Mouse (Mus musculus): ENCODE measurements around the gene Man2b2. TPM values are rescaled to one million over a fixed set of nuclear protein-coding genes. Genes with fewer than 3 reads are reported as not detected.

Man2b2 gene
- polyA plus RNA-seq, 1 experiment from 2014 or later = 14.2 TPM

Other genes starting within 250 kb of the Man2b2 start
- 57.3 TPM in 2 replicates for gene Tbc1d14, start 237.4 kb downstream of the Man2b2 start, polyA plus RNA-seq (2016; fragmentation: Nextera tagmentation; extraction: Ambion mirVana)
- 37.3 and 38.3 TPM in 2 replicates for gene D5Ertd579e, start 134.6 kb downstream of the Man2b2 start, polyA plus RNA-seq (2016; fragmentation: Nextera tagmentation; extraction: Ambion mirVana)
- gene Bloc1s4, start 82.0 kb downstream of the Man2b2 start, polyA plus RNA-seq (2016; fragmentation: Nextera tagmentation; extraction: Ambion mirVana) = 29.9 and 32.8 TPM in 2 replicates
- 472 and 501 TPM in 2 replicates for gene Mrfap1, start 33.9 kb downstream of the Man2b2 start, polyA plus RNA-seq (2016; fragmentation: Nextera tagmentation; extraction: Ambion mirVana)
- gene Ppp2r2c, start 37.9 kb upstream of the Man2b2 start, polyA plus RNA-seq (2016; fragmentation: Nextera tagmentation; extraction: Ambion mirVana) = 27.1 and 27.8 TPM in 2 replicates
- 8.6 and 8.9 TPM in 2 replicates for gene Wfs1, start 158.6 kb upstream of the Man2b2 start, polyA plus RNA-seq (2016; fragmentation: Nextera tagmentation; extraction: Ambion mirVana)

Data from neural tube, embryonic 12.5 days (tissue).